Mouse (Mus musculus) G1E (cell line): ENCODE measurements at regions not wholly inside any gene's neighbourhood (a gene's known extent, or its start where the extent isn't known, plus 50 kb on each side); places are given as distances from the start of the nearest gene placed in this dataset.

ENCODE experiments used
- CTCF ChIP-seq: IDR thresholded peaks from 2 replicates; pipeline ENCODE4 v1.5.1; 2012; ENCODE audit warnings: low read depth, low read length, inconsistent platforms, mixed read lengths
- GATA1 ChIP-seq: IDR thresholded peaks from 2 replicates; pipeline ENCODE4 v1.6.1; 2012; ENCODE audit warnings: borderline replicate concordance, low read length, inconsistent platforms, mixed read lengths
- POLR2AphosphoS5 ChIP-seq: IDR thresholded peaks from 2 replicates; pipeline ENCODE4 v1.6.1; 2012; ENCODE audit warnings: low read depth, low read length, inconsistent platforms; ENCODE audit not compliant: insufficient replicate concordance
- TAL1 ChIP-seq: conservative IDR thresholded peaks from 2 replicates; pipeline ENCODE4 v1.6.1; 2012; ENCODE audit warnings: low read depth, low read length, inconsistent platforms, mixed read lengths

DNA sequence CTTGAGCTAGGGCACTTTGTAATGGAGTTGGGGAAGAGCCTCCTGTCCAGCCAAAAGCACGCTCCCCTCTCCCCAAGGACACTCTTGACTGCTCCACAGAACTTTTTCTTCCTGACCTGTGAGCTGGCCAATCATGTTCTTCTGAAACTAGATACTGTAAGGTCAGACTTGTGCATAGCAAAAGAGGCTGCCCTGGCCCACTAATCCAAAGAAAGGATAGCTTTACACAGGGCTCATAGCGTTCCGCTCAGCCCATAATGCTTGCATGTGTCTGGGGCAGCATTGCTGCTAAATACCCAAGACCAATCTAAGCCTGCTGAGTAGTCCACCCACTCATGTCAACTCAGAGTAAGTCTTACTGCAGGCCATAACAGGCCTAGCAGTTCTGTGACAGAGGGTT is 189.0 kb upstream of the Egflam start:
- no peak for TF ChIP-seq CTCF
- TF ChIP-seq POLR2AphosphoS5: no peak
- TF ChIP-seq TAL1: no peak
- TF ChIP-seq GATA1: no peak
